Mouse (Mus musculus): ENCODE results near the gene Bcl11b.

DNA sequence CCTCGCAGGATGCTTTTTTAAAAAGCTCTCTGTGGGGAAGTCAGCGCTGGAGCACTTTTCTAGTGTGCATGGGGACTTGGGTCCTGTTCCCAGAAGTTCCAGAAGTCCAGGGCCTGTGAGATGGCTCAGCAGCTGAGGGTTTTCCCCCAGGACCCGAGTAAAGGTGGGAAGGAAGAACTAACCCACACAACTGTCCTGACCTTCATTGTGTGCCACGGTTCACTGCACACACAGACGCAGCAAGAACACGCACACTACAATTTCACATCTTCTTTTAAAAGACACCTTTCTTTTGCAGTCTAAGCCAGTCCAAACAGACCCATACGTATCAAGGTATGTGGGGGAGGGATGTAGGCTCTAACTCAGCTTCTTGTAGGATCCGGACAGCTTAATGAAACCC, 34.3 kb downstream of the Bcl11b start:
- TF ChIP-seq POLR2A (IDR thresholded peaks at IDR 0.05; ENCODE audit: low read depth, low read length) (no peak), CTCF (IDR thresholded peaks at IDR 0.05; ENCODE audit: extremely low read depth, insufficient read depth, insufficient read length, insufficient replicate concordance) (no peak)

Measured in spleen, adult 2 months (tissue).